Mouse (Mus musculus) lung, postnatal 0 days (tissue): ENCODE data around the gene Taf9.

ENCODE experiments used
- CTCF ChIP-seq: IDR thresholded peaks from 2 replicates; pipeline ENCODE4 v1.5.1; 2016; ENCODE audit warnings: antibody characterized with exemption, mild to moderate bottlenecking
- EP300 ChIP-seq: IDR thresholded peaks from 2 replicates; pipeline ENCODE4 v1.6.1; 2016; ENCODE audit warnings: antibody characterized with exemption, mild to moderate bottlenecking, control low read depth

DNA sequence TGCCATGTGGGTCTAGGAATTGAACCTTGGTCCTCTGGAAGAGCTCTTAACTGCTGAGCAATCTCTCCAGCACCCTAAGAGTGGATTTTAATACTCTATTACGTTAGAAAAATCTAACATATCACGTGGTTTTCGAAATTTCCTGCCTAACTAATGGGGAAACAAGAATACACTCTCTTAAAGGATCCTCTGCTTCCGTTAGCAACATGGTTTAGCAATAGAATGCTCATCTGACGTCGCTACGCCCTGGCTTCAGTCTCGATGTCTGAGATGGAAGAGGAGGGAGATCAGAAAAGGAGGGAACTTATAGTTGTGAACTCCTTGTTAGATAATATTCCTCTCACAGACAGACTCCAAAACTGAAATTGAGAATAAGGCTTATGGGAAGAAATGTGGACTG, 3.2 kb upstream of the Taf9 start:
- TF ChIP-seq CTCF (no peak), EP300 (no peak)
